8 mouse cellular contexts compared by ENCODE assay signal in genomic region chr9:96720510-96721162, GRCm38 (mm10). TPM values are rescaled to one million over a fixed set of nuclear protein-coding genes. Genes with fewer than 3 reads are reported as not detected.
DNase-seq lines count a peak whose midpoint lies in the region; ATAC-seq and TF ChIP-seq lines count a peak whose summit lies in the region.

No protein-coding gene starts in this region.

- no peak overlapping the region for H3K27ac ChIP-seq in lung, embryonic 14.5 days (ENCODE audit: low read depth)
- H3K27ac ChIP-seq in embryonic fibroblast, embryonic 13.5 days (ENCODE audit: insufficient read depth, low read length), result peak overlapping the region; percentile 77
- peak overlapping the region; percentile 96 for H3K27ac ChIP-seq in kidney, embryonic 15.5 days
- H3K27ac ChIP-seq in neural tube, embryonic 15.5 days (replicated peaks), result no peak overlapping the region; the same call in 1 of the 2 replicates

- no peak for ATAC-seq in lung, embryonic 14.5 days (ENCODE audit: insufficient read depth)
- no peak for ATAC-seq in kidney, embryonic 15.5 days (replicated peaks; ENCODE audit: low FRiP score)
- ATAC-seq in neural tube, embryonic 15.5 days (ENCODE audit: low FRiP score), result no peak
- ATAC-seq in CD4-positive, CD25-positive, alpha-beta regulatory T cell, adult 4 months, result no peak
- no peak for ATAC-seq in granulocyte monocyte progenitor cell, adult 5-6 weeks (replicated peaks; ENCODE audit: poor library complexity, severe bottlenecking)

- peaks cover 5% of the 10 kb centered on the region; the same call in 1 of the 2 replicates for H3K4me1 ChIP-seq in lung, embryonic 14.5 days (ENCODE audit: insufficient read depth)
- H3K4me1 ChIP-seq in embryonic fibroblast, embryonic 13.5 days (ENCODE audit: control insufficient read depth, insufficient read depth, low read length), result peaks cover 14% of the 10 kb centered on the region
- peaks cover 43% of the 10 kb centered on the region for H3K4me1 ChIP-seq in kidney, embryonic 15.5 days
- H3K4me1 ChIP-seq in neural tube, embryonic 15.5 days, result peaks cover 44% of the 10 kb centered on the region

- no peak overlapping the region for H3K9ac ChIP-seq in lung, embryonic 14.5 days
- no peak overlapping the region for H3K9ac ChIP-seq in kidney, embryonic 15.5 days
- no peak overlapping the region for H3K9ac ChIP-seq in neural tube, embryonic 15.5 days (replicated peaks)

- no peaks in the 10 kb centered on the region for H3K9me3 ChIP-seq in lung, embryonic 14.5 days (ENCODE audit: low read depth, low read length)
- no peaks in the 10 kb centered on the region for H3K9me3 ChIP-seq in kidney, embryonic 15.5 days (replicated peaks)
- no peaks in the 10 kb centered on the region for H3K9me3 ChIP-seq in neural tube, embryonic 15.5 days (replicated peaks)

- TF ChIP-seq POLR2A in embryonic fibroblast, embryonic 13.5 days (IDR thresholded peaks at IDR 0.05; ENCODE audit: low read depth, low read length), result peak; percentile 39

- WGBS in lung, embryonic 14.5 days, result 75% methylated on average over 11 of the region's 11 CpGs
- 69% methylated on average over 11 of the region's 11 CpGs for WGBS in kidney, embryonic 15.5 days
- 72% methylated on average over 11 of the region's 11 CpGs for WGBS in neural tube, embryonic 15.5 days

- DNase-seq in lung, embryonic 14.5 days, result no peak
- no peak for DNase-seq in lung, postnatal 36 days
- DNase-seq in layer of hippocampus, postnatal 25 days (ENCODE audit: extremely low spot score in 1 of 2, low spot score in 1 of 2), result no peak

- no peak overlapping the region for H3K4me3 ChIP-seq in lung, embryonic 14.5 days (ENCODE audit: low read depth, low read length)
- H3K4me3 ChIP-seq in embryonic fibroblast, embryonic 13.5 days (ENCODE audit: insufficient read depth, low read length), result no peak overlapping the region
- H3K4me3 ChIP-seq in kidney, embryonic 15.5 days (replicated peaks), result peak overlapping the region; percentile 84
- no peak overlapping the region for H3K4me3 ChIP-seq in neural tube, embryonic 15.5 days (replicated peaks)

- peaks cover 7% of the 10 kb centered on the region for H3K36me3 ChIP-seq in lung, embryonic 14.5 days (ENCODE audit: insufficient read depth)
- peaks cover 6% of the 10 kb centered on the region; the same call in 1 of the 2 replicates for H3K36me3 ChIP-seq in kidney, embryonic 15.5 days
- H3K36me3 ChIP-seq in neural tube, embryonic 15.5 days, result no peaks in the 10 kb centered on the region

- H3K4me2 ChIP-seq in lung, embryonic 14.5 days, result peak overlapping the region; percentile 58
- H3K4me2 ChIP-seq in kidney, embryonic 15.5 days, result peak overlapping the region; percentile 80
- peak overlapping the region; percentile 79 for H3K4me2 ChIP-seq in neural tube, embryonic 15.5 days

- H3K27me3 ChIP-seq in lung, embryonic 14.5 days (ENCODE audit: insufficient read depth, low read length), result no peaks in the 10 kb centered on the region
- no peaks in the 10 kb centered on the region for H3K27me3 ChIP-seq in kidney, embryonic 15.5 days
- no peaks in the 10 kb centered on the region for H3K27me3 ChIP-seq in neural tube, embryonic 15.5 days (replicated peaks)

- no peak for TF ChIP-seq CTCF in lung, embryonic 14.5 days (IDR thresholded peaks at IDR 0.05; ENCODE audit: low read depth)
- TF ChIP-seq CTCF in embryonic fibroblast, embryonic 13.5 days (IDR thresholded peaks at IDR 0.05; ENCODE audit: borderline replicate concordance, insufficient read depth, low read length), result no peak

RNA-seq across cellular contexts. Expression of gene Zbtb38, which starts 32.0 kb away (rescaled TPM):
- 24.5 and 24.6 TPM in 2 replicates for polyA plus RNA-seq in lung, embryonic 14.5 days (2014; fragmentation: Nextera tagmentation; extraction: Ambion mirVana)
- polyA plus RNA-seq in embryonic fibroblast, embryonic 13.5 days (2011; ENCODE audit: insufficient read length, low read depth, missing spikeins), result 33.6 and 47.0 TPM in 2 replicates
- 20.6 TPM in 2 replicates for polyA plus RNA-seq in kidney, embryonic 15.5 days (2015; fragmentation: Nextera tagmentation; extraction: Ambion mirVana)
- polyA plus RNA-seq in neural tube, embryonic 15.5 days (2015; fragmentation: Nextera tagmentation; extraction: Ambion mirVana), result 48.0 and 52.3 TPM in 2 replicates
- polyA plus RNA-seq in CD4-positive, CD25-positive, alpha-beta regulatory T cell, adult 4 months (2017; shearing (Covaris generic)), result 10 to 100 TPM; 80.3 to 85.0 TPM
- total RNA-seq in granulocyte monocyte progenitor cell, adult 5-6 weeks (2014; fragmentation: Nextera tagmentation), result 15.9 and 19.1 TPM in 2 replicates
- total RNA-seq in granulocyte monocyte progenitor cell, adult 5-6 weeks (2017), result 28.0 and 29.0 TPM in 2 replicates
- 10 to 100 TPM; 53.0 to 54.6 TPM for total RNA-seq in layer of hippocampus, postnatal 25 days (2021)

Comparison
In these comparisons a context has a peak if more than half of its experiments do, and no peak if none do; other contexts are left out.
1. H3K27ac ChIP-seq: peak in embryonic fibroblast, embryonic 13.5 days (single experiment) and kidney, embryonic 15.5 days (single experiment); none in lung, embryonic 14.5 days (single experiment) and neural tube, embryonic 15.5 days (single experiment).
2. Peak in every context shown above with its lines, with median percentiles within 50 percentile points of each other: H3K4me2 ChIP-seq.